Mouse (Mus musculus): ENCODE measurements around the gene Ndufab1.

DNA sequence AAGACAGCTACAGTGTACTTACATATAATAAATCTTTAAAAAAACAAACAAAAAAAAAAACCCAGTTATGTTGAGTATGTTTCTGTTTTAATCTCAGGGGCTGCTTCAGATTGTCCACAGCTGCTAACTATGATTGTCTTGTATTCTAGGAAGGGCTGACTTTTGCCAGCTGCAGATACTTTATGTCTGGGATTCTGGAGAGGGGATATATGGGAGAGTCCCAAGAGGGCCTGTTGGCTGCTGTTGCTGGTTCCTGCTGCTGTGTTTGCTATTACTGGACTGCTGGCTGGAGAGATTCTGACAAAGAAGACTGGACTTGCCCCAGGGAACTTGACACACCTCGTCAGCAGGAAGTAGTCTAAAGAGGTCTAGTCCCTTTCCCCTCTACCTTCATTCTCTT, 50.9 kb downstream of the Ndufab1 start:
- TF ChIP-seq POLR2A (IDR thresholded peaks at IDR 0.05; ENCODE audit: control insufficient read depth in 1 of 2, insufficient read depth in 1 of 2, low read depth in 1 of 2, low read length in 2 of 2, poor library complexity in 1 of 2) (no peak), CTCF (IDR thresholded peaks at IDR 0.05 in 2 of 3, conservative IDR thresholded peaks at IDR 0.05 in 1 of 3; ENCODE audit: control insufficient read depth in 1 of 3, insufficient read depth in 1 of 3, low read depth in 2 of 3, low read length in 3 of 3, poor library complexity in 1 of 3, severe bottlenecking in 1 of 3) (no peak), EP300 (IDR thresholded peaks at IDR 0.05; ENCODE audit: low read depth in 1 of 2, low read length in 2 of 2) (no peak), UBTF (IDR thresholded peaks at IDR 0.05; ENCODE audit: borderline replicate concordance, insufficient read depth, low read depth, low read length) (no peak), MYB (IDR thresholded peaks at IDR 0.05; ENCODE audit: low read depth, low read length) (no peak), GATA1 (IDR thresholded peaks at IDR 0.05; ENCODE audit: low read depth, low read length) (no peak), MAZ (IDR thresholded peaks at IDR 0.05; ENCODE audit: low read depth, low read length) (no peak), ZNF384 (IDR thresholded peaks at IDR 0.05; ENCODE audit: low read depth, low read length) (no peak), RCOR1 (IDR thresholded peaks at IDR 0.05; ENCODE audit: low read depth, low read length) (no peak), ZC3H11A (IDR thresholded peaks at IDR 0.05; ENCODE audit: low read depth, low read length) (no peak), ETS1 (IDR thresholded peaks at IDR 0.05; ENCODE audit: low read depth, low read length) (no peak), TCF12 (IDR thresholded peaks at IDR 0.05; ENCODE audit: low read depth, low read length) (no peak)
